Mouse (Mus musculus): ENCODE measurements around the gene Gabrp. TPM values are rescaled to one million over a fixed set of nuclear protein-coding genes. Genes with fewer than 3 reads are reported as not detected.
A peak's percentile ranks its signal among the peaks of the same experiment; 100 is the strongest.

The Gabrp gene
- polyA plus RNA-seq, 1 experiment from 2014 or later = 3.3 TPM

- Histone ChIP-seq H3K9me3 (no peaks in the 10 kb centered on the region), H3K4me3 (no peak overlapping the region), H3K36me3 (no peaks in the 10 kb centered on the region), H3K4me1 (no peaks in the 10 kb centered on the region), H3K4me2 (replicated peaks) (no peak overlapping the region), H3K27me3 (replicated peaks) (no peaks in the 10 kb centered on the region), H3K27ac (no peak overlapping the region), H3K9ac (no peak overlapping the region)
- ATAC-seq (ENCODE audit: low FRiP score, low read depth) = no peak
- 87% methylated on average over 2 of the region's 2 CpGs for WGBS
Observed at GRCm38 (mm10) chr11:33563921-33564320, 14.8 kb downstream of the Gabrp start.

- 87% methylated on average over 8 of the region's 8 CpGs for WGBS
- H3K4me3 ChIP-seq = no peak overlapping the region
- no peaks in the 10 kb centered on the region for H3K27me3 ChIP-seq (replicated peaks)
- H3K4me1 ChIP-seq = no peaks in the 10 kb centered on the region
- no peaks in the 10 kb centered on the region for H3K36me3 ChIP-seq
- no peak overlapping the region for H3K4me2 ChIP-seq (replicated peaks)
- ATAC-seq (ENCODE audit: low FRiP score, low read depth) = no peak
- H3K9me3 ChIP-seq = no peaks in the 10 kb centered on the region
- no peak overlapping the region for H3K27ac ChIP-seq
- no peak overlapping the region for H3K9ac ChIP-seq
Observed at GRCm38 (mm10) chr11:33554123-33554522, 24.6 kb downstream of the Gabrp start.

DNA sequence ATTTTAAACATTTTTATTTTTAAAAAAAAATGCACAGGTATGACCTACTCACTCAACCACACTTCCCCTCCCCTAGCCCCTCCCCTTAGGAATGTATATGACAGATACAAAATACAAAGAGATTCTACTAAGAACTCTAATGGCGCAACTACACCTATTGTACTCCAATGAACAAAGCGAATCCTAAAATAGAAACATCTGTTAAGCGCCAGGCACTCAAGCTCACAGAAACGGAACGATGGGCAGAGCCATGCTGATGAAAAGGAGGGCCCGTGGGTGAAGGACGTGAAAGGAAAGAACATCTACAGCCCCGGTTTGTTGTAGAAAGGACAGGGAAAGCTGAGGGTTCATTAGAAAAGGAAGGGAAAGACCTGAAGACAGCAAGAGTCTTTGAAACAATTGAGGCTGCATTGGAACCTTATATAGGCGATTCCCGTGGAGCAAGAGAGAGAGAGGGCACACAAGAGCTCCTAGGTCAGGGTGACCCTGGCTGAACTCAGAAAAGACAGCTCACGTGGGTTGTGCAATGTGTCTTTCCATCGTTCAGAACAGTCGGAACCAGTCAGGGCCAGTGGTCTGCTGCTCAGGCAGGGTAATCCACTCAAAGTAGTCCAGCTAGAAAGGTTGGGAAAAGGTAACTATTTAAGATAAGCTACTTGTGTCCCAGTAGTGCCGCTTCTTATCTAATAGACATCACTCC, 27.7 kb downstream of the Gabrp start:
- no peaks in the 10 kb centered on the region for H3K9me3 ChIP-seq
- H3K4me3 ChIP-seq = no peak overlapping the region
- no peaks in the 10 kb centered on the region for H3K27me3 ChIP-seq (replicated peaks)
- no peak overlapping the region for H3K9ac ChIP-seq
- 79% methylated on average over 14 of the region's 14 CpGs for WGBS
- ATAC-seq (ENCODE audit: low FRiP score, low read depth) = no peak
- H3K36me3 ChIP-seq = no peaks in the 10 kb centered on the region
- no peaks in the 10 kb centered on the region for H3K4me1 ChIP-seq
- no peak overlapping the region for H3K27ac ChIP-seq
- H3K4me2 ChIP-seq (replicated peaks) = no peak overlapping the region

- no peak overlapping the region for H3K9ac ChIP-seq
- no peaks in the 10 kb centered on the region for H3K36me3 ChIP-seq
- 92% methylated on average over 2 of the region's 2 CpGs for WGBS
- no peak overlapping the region for H3K27ac ChIP-seq
- ATAC-seq (ENCODE audit: low FRiP score, low read depth) = no peak
- H3K9me3 ChIP-seq = no peaks in the 10 kb centered on the region
- H3K27me3 ChIP-seq (replicated peaks) = no peaks in the 10 kb centered on the region
- no peaks in the 10 kb centered on the region for H3K4me1 ChIP-seq
- no peak overlapping the region for H3K4me3 ChIP-seq
- no peak overlapping the region for H3K4me2 ChIP-seq (replicated peaks)
Observed at GRCm38 (mm10) chr11:33547386-33547785, 31.4 kb downstream of the Gabrp start.

DNA sequence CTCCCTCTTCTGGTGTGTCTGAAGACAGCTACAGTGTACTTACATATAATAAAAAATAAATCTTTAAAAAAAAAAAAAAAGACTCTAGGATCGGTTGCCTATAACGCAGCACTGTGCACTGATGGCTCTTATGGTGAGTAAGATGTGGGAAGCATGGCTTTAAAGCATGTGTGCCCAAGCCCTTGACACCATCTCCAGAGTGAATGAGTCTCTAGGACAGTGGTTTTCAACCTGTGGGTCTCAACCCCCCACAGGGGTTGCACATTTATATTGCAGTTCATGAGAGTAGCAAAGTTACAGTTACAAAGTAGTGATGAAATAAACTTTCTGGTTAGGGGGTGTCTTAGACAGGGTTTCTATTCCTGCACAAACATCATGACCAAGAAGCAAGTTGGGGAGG, 33.8 kb downstream of the Gabrp start:
- no peak overlapping the region for H3K9ac ChIP-seq
- ATAC-seq (ENCODE audit: low FRiP score, low read depth) = no peak
- no peaks in the 10 kb centered on the region for H3K9me3 ChIP-seq
- H3K27ac ChIP-seq = no peak overlapping the region
- H3K4me2 ChIP-seq (replicated peaks) = no peak overlapping the region
- WGBS = 98% methylated on average over 2 of the region's 2 CpGs
- H3K4me1 ChIP-seq = no peaks in the 10 kb centered on the region
- H3K4me3 ChIP-seq = no peak overlapping the region
- no peaks in the 10 kb centered on the region for H3K36me3 ChIP-seq
- no peaks in the 10 kb centered on the region for H3K27me3 ChIP-seq (replicated peaks)

DNA sequence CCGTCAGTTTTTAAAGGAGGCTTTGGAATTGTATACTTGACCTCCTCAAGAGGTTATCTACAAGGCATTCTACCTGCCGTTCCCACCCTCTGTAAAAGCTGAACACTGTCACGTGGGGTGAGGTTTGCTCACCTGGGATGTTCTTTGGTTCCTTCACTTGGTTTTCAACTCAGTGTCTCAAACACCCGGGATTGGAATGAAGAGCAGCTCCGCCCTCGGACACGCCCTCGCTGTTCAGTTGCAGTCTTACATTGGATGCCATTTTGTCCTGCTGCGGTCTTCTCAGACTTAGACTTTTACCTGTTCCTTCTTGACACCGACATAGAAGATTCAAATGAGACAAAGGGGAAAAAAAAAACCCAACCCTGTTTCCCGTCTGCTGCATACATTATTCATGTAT, 34.6 kb downstream of the Gabrp start:
- WGBS = 73% methylated on average over 11 of the region's 11 CpGs
- H3K36me3 ChIP-seq = no peaks in the 10 kb centered on the region
- no peak for ATAC-seq (ENCODE audit: low FRiP score, low read depth)
- H3K4me2 ChIP-seq (replicated peaks) = no peak overlapping the region
- H3K27me3 ChIP-seq (replicated peaks) = no peaks in the 10 kb centered on the region
- H3K4me1 ChIP-seq = no peaks in the 10 kb centered on the region
- H3K9ac ChIP-seq = no peak overlapping the region
- no peak overlapping the region for H3K4me3 ChIP-seq
- H3K27ac ChIP-seq = no peak overlapping the region
- no peaks in the 10 kb centered on the region for H3K9me3 ChIP-seq

DNA sequence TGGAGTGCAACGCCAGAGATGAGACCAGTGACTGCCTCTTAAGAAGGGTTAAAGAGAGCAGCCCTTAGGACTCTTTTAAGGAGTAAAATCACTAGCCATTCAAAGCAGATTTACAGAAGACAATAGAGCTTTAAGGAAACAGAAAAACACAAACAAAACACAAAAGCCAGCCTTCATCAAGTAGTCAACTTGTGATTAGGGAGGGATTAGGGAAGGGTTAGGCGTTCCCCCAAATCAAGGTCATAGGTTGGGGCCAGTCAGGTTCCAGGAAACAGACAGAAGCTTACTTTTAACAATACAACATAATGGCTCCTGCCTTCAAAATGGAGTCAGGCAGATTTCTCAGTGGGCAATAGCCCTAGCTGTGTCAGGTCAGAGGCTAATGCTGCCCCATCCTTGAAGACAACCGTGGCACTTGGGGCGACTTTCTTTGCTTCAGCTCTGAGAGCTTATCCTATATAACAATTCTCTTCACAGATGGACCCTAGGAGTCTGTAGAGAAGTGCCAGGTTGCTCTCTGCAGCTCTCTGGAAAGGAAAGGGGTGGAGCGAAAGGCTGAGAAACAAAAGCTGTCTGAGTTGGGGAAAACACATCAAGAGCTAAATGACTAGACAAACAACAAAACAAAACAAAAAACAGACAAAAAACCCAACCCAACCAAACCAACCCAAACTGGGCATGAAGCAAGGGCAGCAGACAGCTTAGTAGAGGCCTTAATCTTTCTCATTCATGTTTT, 41.2 kb downstream of the Gabrp start:
- H3K27ac ChIP-seq = no peak overlapping the region
- no peaks in the 10 kb centered on the region for H3K9me3 ChIP-seq
- H3K36me3 ChIP-seq = no peaks in the 10 kb centered on the region
- no peak overlapping the region for H3K4me2 ChIP-seq (replicated peaks)
- H3K4me1 ChIP-seq = no peaks in the 10 kb centered on the region
- no peak overlapping the region for H3K9ac ChIP-seq
- H3K4me3 ChIP-seq = no peak overlapping the region
- WGBS = 86% methylated on average over 5 of the region's 5 CpGs
- H3K27me3 ChIP-seq (replicated peaks) = no peaks in the 10 kb centered on the region
- ATAC-seq (ENCODE audit: low FRiP score, low read depth) = no peak

DNA sequence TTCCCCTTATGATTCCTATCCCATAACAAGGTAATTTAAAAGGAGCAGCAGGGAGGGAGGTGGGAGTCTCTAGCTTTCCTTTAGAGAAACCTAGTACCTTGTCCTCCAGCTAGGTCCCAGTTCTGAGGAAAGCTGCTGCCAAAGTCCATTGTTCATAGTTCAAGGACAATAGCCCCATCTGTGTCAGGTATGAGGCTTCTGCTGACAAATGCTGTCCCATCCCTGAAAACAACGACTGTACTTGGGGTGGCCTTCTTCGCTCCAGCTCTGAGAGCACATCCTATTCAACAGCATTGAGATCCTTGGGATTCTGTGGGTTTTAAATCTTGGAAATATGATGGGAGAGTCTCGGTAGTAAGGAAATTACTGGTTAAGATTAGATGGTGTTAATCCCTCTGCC, 42.1 kb downstream of the Gabrp start:
- Histone ChIP-seq H3K27ac (no peak overlapping the region), H3K36me3 (no peaks in the 10 kb centered on the region), H3K4me1 (no peaks in the 10 kb centered on the region), H3K27me3 (replicated peaks) (no peaks in the 10 kb centered on the region), H3K9ac (no peak overlapping the region), H3K4me3 (no peak overlapping the region), H3K9me3 (no peaks in the 10 kb centered on the region), H3K4me2 (replicated peaks) (no peak overlapping the region)
- ATAC-seq (ENCODE audit: low FRiP score, low read depth) = no peak
- 91% methylated on average over 3 of the region's 3 CpGs for WGBS

DNA sequence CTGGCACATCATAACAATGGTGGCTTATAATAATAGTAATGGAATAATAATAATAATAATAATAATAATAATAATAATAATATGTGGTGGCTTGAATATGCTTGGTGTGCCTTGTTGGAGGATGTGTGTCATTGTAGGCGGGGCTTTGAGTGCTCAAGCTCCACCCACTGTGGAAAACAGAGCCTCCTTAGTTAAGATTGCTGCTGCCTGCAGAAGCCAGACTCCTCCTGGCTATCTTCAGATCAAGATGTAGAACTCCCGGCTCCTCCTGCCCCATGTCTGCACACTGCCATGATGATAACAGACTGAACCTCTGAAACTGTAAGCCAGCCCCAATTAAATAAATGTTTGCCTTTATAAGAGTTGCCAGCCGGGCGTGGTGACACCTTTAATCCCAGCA, 44.2 kb downstream of the Gabrp start:
- no peak for ATAC-seq (ENCODE audit: low FRiP score, low read depth)
- Histone ChIP-seq H3K9ac (no peak overlapping the region), H3K4me3 (no peak overlapping the region), H3K4me2 (replicated peaks) (no peak overlapping the region), H3K36me3 (no peaks in the 10 kb centered on the region), H3K27ac (no peak overlapping the region), H3K4me1 (no peaks in the 10 kb centered on the region), H3K27me3 (replicated peaks) (no peaks in the 10 kb centered on the region), H3K9me3 (no peaks in the 10 kb centered on the region)
- 89% methylated on average over 4 of the region's 4 CpGs for WGBS

DNA sequence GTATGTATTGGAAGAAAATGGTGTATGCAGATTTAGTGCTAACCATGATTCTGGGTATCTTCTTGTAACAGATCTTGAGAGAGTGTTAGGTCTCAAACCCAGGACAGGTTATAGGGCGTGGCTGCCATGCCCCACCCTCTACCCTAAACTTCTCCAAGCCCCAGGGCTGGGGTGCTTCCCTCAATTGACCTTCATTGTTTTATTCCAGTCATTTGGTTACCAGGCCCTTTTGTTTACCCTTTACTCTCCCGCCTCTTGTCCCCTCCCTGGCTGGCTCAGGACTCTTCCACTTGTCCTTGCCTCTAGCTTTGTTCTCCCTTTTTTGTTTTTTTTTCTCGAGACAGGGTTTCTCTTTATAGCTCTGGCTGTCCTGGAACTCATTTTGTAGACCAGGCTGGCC, 45.2 kb downstream of the Gabrp start:
- 53% methylated on average over 3 of the region's 3 CpGs for WGBS
- Histone ChIP-seq H3K4me2 (replicated peaks) (no peak overlapping the region), H3K9ac (no peak overlapping the region), H3K36me3 (no peaks in the 10 kb centered on the region), H3K9me3 (no peaks in the 10 kb centered on the region), H3K4me1 (no peaks in the 10 kb centered on the region), H3K27ac (no peak overlapping the region), H3K27me3 (replicated peaks) (no peaks in the 10 kb centered on the region), H3K4me3 (no peak overlapping the region)
- no peak for ATAC-seq (ENCODE audit: low FRiP score, low read depth)

GRCm38 (mm10) chr11:33529576-33529975, 49.2 kb downstream of the Gabrp start:
- H3K4me1 ChIP-seq = 0 out of 2 replicates have a peak, but pooled peaks cover 3% of the 10 kb centered on the region
- 67% methylated on average over 2 of the region's 2 CpGs for WGBS
- H3K9ac ChIP-seq = no peak overlapping the region
- no peaks in the 10 kb centered on the region for H3K9me3 ChIP-seq
- no peaks in the 10 kb centered on the region for H3K36me3 ChIP-seq
- H3K27me3 ChIP-seq (replicated peaks) = no peaks in the 10 kb centered on the region
- H3K4me2 ChIP-seq (replicated peaks) = no peak overlapping the region
- ATAC-seq (ENCODE audit: low FRiP score, low read depth) = no peak
- H3K27ac ChIP-seq = no peak overlapping the region
- no peak overlapping the region for H3K4me3 ChIP-seq

DNA sequence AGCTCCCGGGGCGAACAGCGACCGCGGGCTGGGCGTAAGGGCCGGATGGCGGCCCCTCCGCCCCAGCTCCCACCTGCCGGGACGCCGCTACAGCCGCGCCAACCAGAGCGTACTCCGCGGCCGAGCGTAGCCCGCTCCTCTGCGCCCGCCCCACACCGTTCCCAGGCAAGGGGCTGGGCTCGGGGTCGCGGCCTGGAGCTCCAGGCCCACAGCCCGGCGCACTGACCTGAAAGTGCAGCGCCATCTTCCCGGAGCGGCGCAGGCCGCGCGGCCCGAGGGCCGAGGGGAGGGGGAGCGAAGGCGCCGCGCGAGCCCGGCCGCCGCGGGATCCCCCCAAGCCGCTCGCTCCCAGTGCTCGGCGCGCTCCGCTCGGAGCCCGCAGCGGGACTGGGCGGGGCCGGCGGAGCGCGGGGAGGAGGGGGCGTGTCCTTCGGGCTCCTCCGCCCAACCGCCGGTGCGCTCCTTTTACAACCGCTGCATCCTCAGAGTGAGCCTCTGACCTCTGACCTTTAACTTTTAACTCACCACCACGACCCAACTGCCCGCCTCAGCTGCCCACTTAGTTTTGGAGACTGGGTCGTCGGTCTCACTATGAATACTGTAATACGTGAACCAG, 65.3 kb downstream of the Gabrp start, which contains the start of gene Ranbp17:
Gene Ranbp17 (minus strand): TSS at position 371 of the 616 bp plus-strand sequence.
- H3K9ac ChIP-seq = peak within 1 kb of the TSS; percentile 93
- peak; percentile 86 for ATAC-seq (ENCODE audit: low FRiP score, low read depth)
- WGBS = 1% methylated on average over 71 of the region's 72 CpGs

More for the DNA sequence above, 65.3 kb downstream of the Gabrp start, which contains the start of gene Ranbp17:
- Histone ChIP-seq H3K9me3 (no peaks in the 10 kb centered on the region), H3K4me2 (replicated peaks) (peak within 1 kb of the TSS; percentile 67), H3K27ac (peak within 1 kb of the TSS; percentile 89), H3K4me3 (peak within 1 kb of the TSS; percentile 91), H3K27me3 (replicated peaks) (no peaks in the 10 kb centered on the region), H3K4me1 (no peaks in the 10 kb centered on the region), H3K36me3 (no peaks in the 10 kb centered on the region)
